Mouse (Mus musculus) left cerebral cortex, postnatal 4 days (tissue): ENCODE measurements at regions not wholly inside any gene's neighbourhood (a gene's known extent, or its start where the extent isn't known, plus 50 kb on each side); places are given as distances from the start of the nearest gene placed in this dataset.

ENCODE experiments used
- DNase-seq: peaks from one replicate; pipeline ENCODE4 v3.0.0-alpha.2; 2022
- intact Hi-C: fragments of 180-260 bp; cut with DNase I; formaldehyde crosslinking; loops from one replicate; pipeline ENCODE4 v1.15.1; 2025

GRCm38 (mm10) chr15:62389431-62390105 lies 1455.4 kb downstream of the Gsdmc2 start:
- DNase-seq = no peak
- intact Hi-C loops = no loop called here

DNA sequence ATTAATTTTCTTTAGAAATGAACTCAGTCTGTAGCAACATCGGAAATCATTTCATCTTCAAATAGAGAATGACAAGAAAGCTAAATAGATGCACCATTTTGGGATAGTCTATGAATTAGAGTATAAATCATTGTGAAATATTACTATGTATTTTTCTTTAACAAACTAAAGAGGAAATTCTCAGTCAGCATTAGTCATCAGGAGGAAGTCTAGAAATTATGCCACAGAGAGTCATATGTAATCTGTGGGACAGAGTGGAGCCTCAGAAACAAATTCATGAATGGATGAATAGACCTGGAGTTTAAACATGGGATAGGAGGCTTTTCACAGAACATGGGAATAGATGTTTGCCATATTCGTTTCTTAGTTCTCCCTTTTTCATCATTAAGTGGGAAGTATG lies 1459.4 kb upstream of the A1bg start:
- intact Hi-C loops = no loop called here

GRCm38 (mm10) chr15:62374641-62375040 lies 1451.8 kb upstream of the A1bg start:
- intact Hi-C loops = no loop called here
- DNase-seq = no peak

More for the DNA sequence above, 1459.4 kb upstream of the A1bg start:
- DNase-seq = no peak

GRCm38 (mm10) chr15:62361171-62361570 lies 1438.4 kb upstream of the A1bg start:
- no peak for DNase-seq
- intact Hi-C loops = no loop called here

DNA sequence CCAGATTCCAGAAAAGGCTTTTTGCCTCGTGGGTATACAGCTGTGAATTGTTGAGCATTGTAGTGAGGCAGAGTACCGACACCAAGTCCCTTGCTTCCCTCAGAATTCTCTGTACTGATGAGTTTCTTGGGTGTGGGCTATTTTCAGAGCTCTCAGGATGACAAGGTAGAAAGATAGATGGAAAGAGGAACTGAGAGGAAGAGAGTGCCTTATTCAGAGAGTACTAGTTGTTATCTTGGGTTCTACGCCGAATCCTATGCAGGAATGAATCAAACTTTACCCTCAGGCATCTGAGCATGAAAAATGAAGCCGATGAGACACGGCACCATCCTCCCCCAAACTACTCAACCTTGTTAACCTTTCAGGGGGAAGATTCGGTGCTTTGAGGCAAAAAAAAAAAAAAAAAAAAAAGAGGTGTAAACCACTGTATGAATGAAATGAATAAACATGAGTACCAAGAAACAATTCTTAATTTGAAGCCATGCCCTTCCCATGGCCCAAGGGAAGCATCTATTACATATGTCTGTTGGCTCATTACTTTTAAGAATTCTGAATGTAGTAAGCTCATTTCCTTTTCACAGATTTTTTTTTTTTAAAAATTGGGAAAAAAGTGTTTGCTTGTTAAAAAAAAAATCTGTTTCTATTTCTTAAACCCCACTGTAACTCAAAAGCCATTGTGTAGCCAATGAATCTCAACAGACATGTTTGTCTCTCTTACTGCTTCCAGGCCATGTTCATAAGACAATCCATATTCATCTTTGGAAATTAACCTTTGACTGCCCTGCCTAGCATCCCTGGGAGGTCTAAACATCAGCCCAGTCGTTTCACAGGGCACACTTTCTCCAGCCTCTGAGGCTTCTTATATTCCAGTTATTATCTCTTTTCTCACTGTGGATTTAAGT lies 1435.8 kb upstream of the A1bg start:
- intact Hi-C loops = no loop called here
- DNase-seq = no peak

DNA sequence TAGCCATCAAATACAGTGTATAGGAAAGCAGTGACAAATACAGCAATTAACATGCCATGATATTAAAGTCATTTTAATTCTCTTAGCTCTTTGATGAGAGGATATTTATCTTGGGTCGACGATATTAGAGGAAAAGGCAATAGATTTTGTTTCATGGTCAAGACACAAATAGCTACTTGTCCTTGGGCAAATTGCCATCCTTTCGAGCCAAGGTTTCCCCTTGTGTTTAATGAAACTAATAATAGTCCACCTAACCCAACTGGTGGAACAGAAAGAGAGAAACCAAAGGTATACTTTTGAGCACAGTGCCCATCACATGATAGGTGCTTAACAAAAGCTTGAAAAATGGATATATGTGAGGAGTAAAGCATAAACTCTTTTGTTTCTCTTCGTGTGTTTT lies 1431.0 kb upstream of the A1bg start:
- DNase-seq = no peak
- intact Hi-C loops = no loop called here

GRCm38 (mm10) chr15:62350862-62351757 lies 1428.3 kb upstream of the A1bg start:
- DNase-seq = no peak

GRCm38 (mm10) chr15:62349981-62350380 lies 1427.2 kb upstream of the A1bg start:
- DNase-seq = no peak
- intact Hi-C loops = no loop called here

More at GRCm38 (mm10) chr15:62350862-62351757, 1428.3 kb upstream of the A1bg start:
- intact Hi-C loops = no loop called here

DNA sequence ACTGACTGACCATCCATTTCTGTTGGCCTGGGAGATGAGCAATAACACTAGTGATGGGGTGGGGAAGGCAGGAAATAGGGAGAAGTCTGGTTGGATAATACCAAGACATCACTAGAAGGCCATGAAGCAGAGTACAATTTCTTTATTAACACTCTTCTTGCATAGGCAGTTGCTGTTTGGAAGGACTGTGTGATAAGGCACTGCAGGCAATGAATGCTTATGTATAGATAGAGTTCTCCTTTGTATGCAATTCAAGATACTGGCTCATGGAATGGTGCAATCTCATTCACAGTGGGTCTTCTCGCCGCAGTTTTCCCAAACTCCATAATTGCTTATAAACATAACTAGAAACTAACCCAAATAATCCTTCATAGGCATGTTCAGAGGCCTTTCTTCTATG lies 1426.1 kb upstream of the A1bg start:
- intact Hi-C loops = no loop called here
- DNase-seq = no peak

GRCm38 (mm10) chr15:62347697-62348096 lies 1424.9 kb upstream of the A1bg start:
- DNase-seq = no peak
- intact Hi-C loops = no loop called here

- intact Hi-C loops = no loop called here
- DNase-seq = no peak
Measured at GRCm38 (mm10) chr15:62345893-62346292, 1423.1 kb upstream of the A1bg start.

GRCm38 (mm10) chr15:62336454-62337284 lies 1413.9 kb upstream of the A1bg start:
- intact Hi-C loops = no loop called here
- DNase-seq = no peak

- no peak for DNase-seq
- intact Hi-C loops = no loop called here
Measured at GRCm38 (mm10) chr15:62334256-62335009, 1411.6 kb upstream of the A1bg start.

- intact Hi-C loops = no loop called here
- no peak for DNase-seq
Measured at GRCm38 (mm10) chr15:62332129-62332528, 1409.3 kb upstream of the A1bg start.

- intact Hi-C loops = no loop called here
- no peak for DNase-seq
Measured at GRCm38 (mm10) chr15:62331138-62331800, 1408.5 kb upstream of the A1bg start.

- intact Hi-C loops = no loop called here
- DNase-seq = no peak
Measured at GRCm38 (mm10) chr15:62328920-62329319, 1406.1 kb upstream of the A1bg start.

DNA sequence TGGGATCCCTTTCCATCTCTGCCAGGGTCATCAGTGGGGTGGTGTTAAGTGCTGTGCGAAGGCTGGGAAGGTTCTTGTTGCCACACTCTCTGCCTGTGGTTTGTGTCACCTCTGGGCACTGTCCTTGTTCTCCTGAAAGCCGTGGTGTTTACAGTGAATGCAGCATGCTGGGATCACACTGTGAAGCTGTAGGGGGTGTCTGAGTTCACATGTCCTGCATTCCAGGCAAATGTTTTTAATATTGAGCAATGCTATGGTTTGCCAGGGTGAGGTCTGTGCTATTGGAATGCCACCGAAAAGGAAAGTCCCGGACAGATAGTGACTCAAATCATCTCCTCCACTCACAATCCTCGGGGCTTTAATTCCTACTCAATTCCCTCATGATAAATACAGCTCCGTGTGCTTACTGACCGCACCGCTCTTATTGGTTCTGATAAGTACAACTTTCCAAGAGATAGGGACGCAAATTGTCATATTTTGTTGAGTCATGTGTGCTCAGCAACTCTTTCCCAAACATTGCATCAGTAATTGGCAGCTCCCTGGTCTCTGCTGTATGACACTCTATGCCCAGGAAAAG lies 1405.6 kb upstream of the A1bg start:
- DNase-seq = no peak
- intact Hi-C loops = no loop called here

DNA sequence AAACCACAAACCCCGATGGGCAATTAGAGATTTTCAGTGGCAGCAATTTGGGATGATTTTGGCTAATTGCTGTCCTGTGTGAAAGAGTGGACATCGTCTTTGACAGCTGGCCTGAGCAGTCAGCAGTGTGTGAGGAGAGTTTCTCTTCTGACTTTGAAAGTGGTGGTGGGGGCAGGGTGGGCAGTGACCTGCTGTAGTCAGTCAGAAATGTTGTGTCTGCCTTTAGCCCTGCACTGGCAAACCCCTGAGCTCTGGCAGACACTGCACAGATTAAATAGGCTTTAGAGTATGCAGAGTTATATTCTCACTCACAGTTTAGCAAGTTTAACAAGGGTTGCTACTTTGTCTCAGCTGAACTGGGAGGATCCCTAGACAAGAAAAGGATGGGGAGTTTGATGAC lies 1404.7 kb upstream of the A1bg start:
- DNase-seq = no peak
- intact Hi-C loops = no loop called here

- intact Hi-C loops = no loop called here
Measured at GRCm38 (mm10) chr15:62326524-62326923, 1403.7 kb upstream of the A1bg start.

More at GRCm38 (mm10) chr15:62326524-62326923, 1403.7 kb upstream of the A1bg start:
- DNase-seq = no peak
